Mouse (Mus musculus): ENCODE measurements around the gene Dab1.
A peak's percentile ranks its signal among the peaks of the same experiment; 100 is the strongest.

The Dab1 gene

GRCm38 (mm10) chr4:104461106-104462011 lies 842.2 kb downstream of the Dab1 start:
- DNase-seq: no peak

- no peak for DNase-seq
These were observed 844.0 kb downstream of the Dab1 start for GRCm38 (mm10) chr4:104462932-104463780.

GRCm38 (mm10) chr4:104463781-104464170 lies 844.6 kb downstream of the Dab1 start:
- no peak for DNase-seq

GRCm38 (mm10) chr4:104465594-104465993 lies 846.4 kb downstream of the Dab1 start:
- no peak for DNase-seq

GRCm38 (mm10) chr4:104468666-104469065 lies 849.5 kb downstream of the Dab1 start:
- no peak for DNase-seq

GRCm38 (mm10) chr4:104472915-104473314 lies 853.8 kb downstream of the Dab1 start:
- DNase-seq: no peak

GRCm38 (mm10) chr4:104476841-104477240 lies 857.7 kb downstream of the Dab1 start:
- DNase-seq: no peak

- no peak for DNase-seq
These were observed 864.8 kb downstream of the Dab1 start for GRCm38 (mm10) chr4:104483948-104484347.

GRCm38 (mm10) chr4:104497221-104497620 lies 878.1 kb downstream of the Dab1 start:
- no peak for DNase-seq

- no peak for DNase-seq
These were observed 881.0 kb downstream of the Dab1 start for GRCm38 (mm10) chr4:104500112-104500511.

GRCm38 (mm10) chr4:104500646-104501045 lies 881.5 kb downstream of the Dab1 start:
- no peak for DNase-seq

- no peak for DNase-seq
These were observed 882.1 kb downstream of the Dab1 start for GRCm38 (mm10) chr4:104501245-104501644.

- DNase-seq: no peak
These were observed 885.8 kb downstream of the Dab1 start for GRCm38 (mm10) chr4:104504916-104505315.

- DNase-seq: no peak
These were observed 890.2 kb downstream of the Dab1 start for GRCm38 (mm10) chr4:104509230-104509985.

GRCm38 (mm10) chr4:104511855-104512254 lies 892.7 kb downstream of the Dab1 start:
- no peak for DNase-seq

GRCm38 (mm10) chr4:104512513-104512912 lies 893.4 kb downstream of the Dab1 start:
- DNase-seq: no peak

- DNase-seq: no peak
These were observed 894.5 kb downstream of the Dab1 start for GRCm38 (mm10) chr4:104513622-104514021.

- peak; percentile 66 for DNase-seq
These were observed 895.4 kb downstream of the Dab1 start for GRCm38 (mm10) chr4:104514568-104515000.

GRCm38 (mm10) chr4:104515681-104516080 lies 896.5 kb downstream of the Dab1 start:
- DNase-seq: peak; percentile 33

GRCm38 (mm10) chr4:104522324-104522723 lies 903.2 kb downstream of the Dab1 start:
- DNase-seq: peak; percentile 13

- no peak for DNase-seq
These were observed 904.6 kb downstream of the Dab1 start for GRCm38 (mm10) chr4:104523776-104524175.

- no peak for DNase-seq
These were observed 910.9 kb downstream of the Dab1 start for GRCm38 (mm10) chr4:104529905-104530646.
